ENCODE assay signal across 14 mouse cellular contexts in the genomic region with DNA sequence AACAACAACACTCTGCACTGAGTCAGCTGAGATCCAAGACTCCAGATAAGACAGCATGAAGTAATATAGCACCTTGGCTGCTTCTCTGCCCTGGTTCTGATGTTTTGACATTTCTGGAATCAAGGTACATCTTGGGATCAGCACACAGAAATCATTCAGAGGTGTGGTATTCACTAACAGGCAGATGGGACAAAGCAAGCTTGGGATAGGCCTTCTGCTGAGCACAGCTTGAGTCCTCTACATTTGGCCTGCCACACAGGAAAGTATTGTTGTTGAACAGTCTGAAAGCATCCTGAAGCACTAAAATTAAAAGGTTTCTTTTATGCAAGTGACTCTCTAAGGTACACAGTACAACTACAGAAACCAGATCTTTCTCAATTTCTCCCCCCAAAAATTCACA.
DNase-seq lines count a peak whose midpoint lies in the region; ATAC-seq lines count a peak whose summit lies in the region.
"Had no signal": no experiment of that assay in that cellular context is flagged by ENCODE, and none has a peak within 500 bp of the region (broad histone marks: within the 10 kb centered on the region; RNA-seq: fewer than 3 reads in every experiment).

No protein-coding gene starts in this region.

- peak; percentile 87 for DNase-seq in brain, adult 2 months (ENCODE audit: low read depth, low spot score)
- DNase-seq in cerebellum, adult 11-12 months = peak; percentile 79
- peak; percentile 81 for DNase-seq in cerebellum, adult 9-10 months
- DNase-seq in adipocyte (ENCODE audit: low spot score) = no peak
- no peak for DNase-seq in kidney, adult 11 months
- DNase-seq: adrenal gland, adult 2 months; adrenal gland, postnatal 25 days; gastrocnemius, postnatal 14 days; heart, postnatal 36 days had no signal

- peak; percentile 41 for ATAC-seq in megakaryocyte-erythroid progenitor cell, adult 5-6 weeks (replicated peaks; ENCODE audit: low FRiP score, low TSS enrichment, poor library complexity, severe bottlenecking)
- ATAC-seq: activated CD4-positive, CD25-positive, alpha-beta regulatory T cell, adult 4 months; forebrain, embryonic 16.5 days; intestine, postnatal 0 days; Patski had no signal

Comparison
In these comparisons a context has a peak if more than half of its experiments do, and no peak if none do; other contexts are left out.
1. DNase-seq: peak in brain, adult 2 months (single experiment), cerebellum, adult 11-12 months (single experiment) and cerebellum, adult 9-10 months (single experiment); none in adipocyte (single experiment) and kidney, adult 11 months (single experiment).